Mouse (Mus musculus) limb, embryonic 15.5 days (tissue): ENCODE measurements around the gene Gm5475. TPM values are rescaled to one million over a fixed set of nuclear protein-coding genes. Genes with fewer than 3 reads are reported as not detected.
A peak's percentile ranks its signal among the peaks of the same experiment; 100 is the strongest.

Source experiments
- ATAC-seq: fragments of 200-750 bp; cut with Nextera tagmentation; 2 replicates; pipeline ENCODE4 v1.8.0; 2017; ENCODE audit warnings: low read depth, moderate TSS enrichment; ENCODE audit not compliant: insufficient number of reproducible peaks, low FRiP score, low TSS enrichment
- H3K27ac ChIP-seq: fragments of 300-500 bp; sonication (generic); 2 replicates; pipeline ENCODE4 v1.5.1; 2015; ENCODE audit warnings: moderate library complexity, mild to moderate bottlenecking, inconsistent platforms
- H3K27me3 ChIP-seq: fragments of 300-500 bp; sonication (generic); 2 replicates; pipeline ENCODE4 v1.6.1; 2015; ENCODE audit warnings: inconsistent platforms
- H3K36me3 ChIP-seq: fragments of 300-500 bp; sonication (generic); 2 replicates; pipeline ENCODE4 v1.6.1; 2015; ENCODE audit warnings: inconsistent platforms
- H3K4me1 ChIP-seq: fragments of 300-500 bp; sonication (generic); 2 replicates; pipeline ENCODE4 v1.6.1; 2015; ENCODE audit warnings: inconsistent platforms
- H3K4me2 ChIP-seq: fragments of 300-500 bp; sonication (generic); 2 replicates; pipeline ENCODE4 v1.6.1; 2015; ENCODE audit warnings: mild to moderate bottlenecking, inconsistent platforms
- H3K4me3 ChIP-seq: fragments of 300-500 bp; sonication (generic); 2 replicates; pipeline ENCODE4 v1.5.1; 2015; ENCODE audit warnings: mild to moderate bottlenecking, inconsistent platforms
- H3K9ac ChIP-seq: fragments of 300-500 bp; sonication (generic); 2 replicates; pipeline ENCODE4 v1.6.1; 2015; ENCODE audit warnings: inconsistent platforms
- H3K9me3 ChIP-seq: fragments of 300-500 bp; sonication (generic); 2 replicates; pipeline ENCODE4 v1.6.1; 2016; ENCODE audit warnings: inconsistent platforms
- WGBS: fragments of 180-500 bp; shearing (Covaris S2); methylation state at CpG from one replicate; pipeline ENCODE4 v1.1.7; 2015; 5-methylcytosine and 5-hydroxymethylcytosine counted together
- polyA plus RNA-seq: library from polyadenylated mRNA; unstranded; fragments of >200 nt; fragmentation: Nextera tagmentation; extraction: Ambion mirVana; gene quantifications from 2 replicates; pipeline ENCODE4 v1.2.1, GENCODE M21; 2015

Gene Gm5475
- polyA plus RNA-seq, 1 experiment from 2014 or later, result 0.06 TPM

DNA sequence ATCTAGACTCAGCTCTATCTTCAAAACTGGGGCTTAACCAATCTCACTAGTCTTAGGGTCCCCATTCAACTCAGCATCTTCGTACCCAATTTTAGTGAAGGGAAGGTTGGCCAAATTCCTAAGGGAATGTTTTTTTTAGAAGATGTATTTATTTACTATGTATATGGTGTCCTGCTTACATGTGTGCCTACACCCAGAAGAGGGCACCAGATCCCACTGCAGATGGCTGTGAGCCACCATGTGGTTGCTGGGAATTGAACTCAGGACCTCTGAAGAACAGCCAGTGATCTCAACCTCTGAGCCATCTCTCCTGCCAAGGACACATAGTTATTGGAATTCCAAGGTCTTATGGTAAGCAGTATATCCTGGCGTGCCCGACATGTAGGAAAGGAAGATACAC lies 26.4 kb upstream of the Gm5475 start:
- Histone ChIP-seq H3K9me3 (no peaks in the 10 kb centered on the region), H3K4me3 (no peak overlapping the region), H3K4me1 (no peaks in the 10 kb centered on the region), H3K27me3 (no peaks in the 10 kb centered on the region), H3K4me2 (no peak overlapping the region), H3K36me3 (peaks cover 72% of the 10 kb centered on the region), H3K9ac (no peak overlapping the region), H3K27ac (no peak overlapping the region)
- WGBS, result over 99% methylated on average over 3 of the region's 3 CpGs
- no peak for ATAC-seq

GRCm38 (mm10) chr15:100400592-100401250 lies 21.2 kb upstream of the Gm5475 start:
- Histone ChIP-seq H3K9me3 (no peaks in the 10 kb centered on the region), H3K27me3 (no peaks in the 10 kb centered on the region), H3K9ac (no peak overlapping the region), H3K4me3 (no peak overlapping the region), H3K36me3 (peaks cover 99% of the 10 kb centered on the region), H3K4me2 (no peak overlapping the region), H3K4me1 (no peaks in the 10 kb centered on the region), H3K27ac (no peak overlapping the region)
- ATAC-seq, result 0 out of 2 replicates have a peak, but pooled peaks have one; percentile 21
- WGBS, result 81% methylated on average over 16 of the region's 16 CpGs

DNA sequence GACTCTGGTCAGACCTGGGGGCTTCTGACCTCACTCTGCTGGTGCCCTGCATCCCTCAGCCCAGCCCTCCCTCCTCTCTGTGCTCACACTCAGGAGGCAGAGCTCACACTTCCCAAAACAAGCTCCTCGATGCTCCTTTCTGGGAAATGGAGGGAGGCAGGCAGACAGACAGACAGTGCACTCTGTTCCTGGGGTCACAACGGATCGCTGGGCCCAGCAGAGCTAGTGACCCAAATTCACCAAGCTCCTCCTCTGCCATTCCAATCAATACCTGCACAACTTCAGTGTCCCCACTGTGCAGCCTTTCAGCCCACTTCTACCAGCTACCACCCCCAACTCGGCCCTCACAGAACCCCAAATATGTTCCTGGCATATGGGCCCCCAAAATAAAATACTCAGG lies 20.1 kb upstream of the Gm5475 start:
- no peaks in the 10 kb centered on the region for H3K27me3 ChIP-seq
- no peaks in the 10 kb centered on the region for H3K9me3 ChIP-seq
- no peak overlapping the region for H3K27ac ChIP-seq
- H3K4me2 ChIP-seq, result no peak overlapping the region
- H3K36me3 ChIP-seq, result peaks cover 95% of the 10 kb centered on the region
- H3K4me3 ChIP-seq, result no peak overlapping the region
- no peaks in the 10 kb centered on the region for H3K4me1 ChIP-seq
- WGBS, result 88% methylated on average over 4 of the region's 4 CpGs
- H3K9ac ChIP-seq, result no peak overlapping the region
- no peak for ATAC-seq

DNA sequence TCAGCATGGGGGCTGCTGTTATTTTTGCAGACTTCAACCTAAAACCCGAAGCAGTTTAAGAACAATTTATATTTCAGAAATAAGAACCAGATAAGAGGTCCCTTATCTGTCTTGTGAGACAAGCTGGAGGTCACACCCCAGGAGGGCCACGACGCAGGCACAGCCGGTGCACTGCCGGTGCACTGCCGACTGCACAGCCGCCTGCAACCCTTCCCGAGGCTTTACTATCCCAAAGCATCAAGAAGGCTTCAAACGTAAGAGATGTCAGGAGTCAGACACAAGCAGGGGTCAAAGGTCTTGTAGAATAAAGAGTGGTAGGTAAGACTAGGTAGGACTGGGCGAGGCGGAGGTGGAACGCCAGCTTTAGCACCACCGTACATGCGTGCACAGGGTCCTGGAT lies 19.6 kb upstream of the Gm5475 start:
- Histone ChIP-seq H3K4me1 (no peaks in the 10 kb centered on the region), H3K4me3 (no peak overlapping the region), H3K27ac (no peak overlapping the region), H3K36me3 (peaks cover 89% of the 10 kb centered on the region), H3K9me3 (no peaks in the 10 kb centered on the region), H3K27me3 (no peaks in the 10 kb centered on the region), H3K9ac (no peak overlapping the region), H3K4me2 (no peak overlapping the region)
- WGBS, result 88% methylated on average over 14 of the region's 14 CpGs
- ATAC-seq, result no peak

GRCm38 (mm10) chr15:100402798-100403197 lies 19.1 kb upstream of the Gm5475 start:
- H3K9ac ChIP-seq, result no peak overlapping the region
- WGBS, result 84% methylated on average over 4 of the region's 4 CpGs
- H3K9me3 ChIP-seq, result no peaks in the 10 kb centered on the region
- H3K27me3 ChIP-seq, result no peaks in the 10 kb centered on the region
- H3K4me3 ChIP-seq, result no peak overlapping the region
- ATAC-seq, result no peak
- peaks cover 86% of the 10 kb centered on the region for H3K36me3 ChIP-seq
- no peak overlapping the region for H3K4me2 ChIP-seq
- no peaks in the 10 kb centered on the region for H3K4me1 ChIP-seq
- no peak overlapping the region for H3K27ac ChIP-seq

GRCm38 (mm10) chr15:100403318-100404000 lies 18.5 kb upstream of the Gm5475 start:
- Histone ChIP-seq H3K27ac (no peak overlapping the region), H3K27me3 (no peaks in the 10 kb centered on the region), H3K9me3 (no peaks in the 10 kb centered on the region), H3K4me1 (no peaks in the 10 kb centered on the region), H3K4me2 (no peak overlapping the region), H3K9ac (no peak overlapping the region), H3K36me3 (peaks cover 86% of the 10 kb centered on the region), H3K4me3 (no peak overlapping the region)
- no peak for ATAC-seq
- WGBS, result 94% methylated on average over 16 of the region's 16 CpGs

DNA sequence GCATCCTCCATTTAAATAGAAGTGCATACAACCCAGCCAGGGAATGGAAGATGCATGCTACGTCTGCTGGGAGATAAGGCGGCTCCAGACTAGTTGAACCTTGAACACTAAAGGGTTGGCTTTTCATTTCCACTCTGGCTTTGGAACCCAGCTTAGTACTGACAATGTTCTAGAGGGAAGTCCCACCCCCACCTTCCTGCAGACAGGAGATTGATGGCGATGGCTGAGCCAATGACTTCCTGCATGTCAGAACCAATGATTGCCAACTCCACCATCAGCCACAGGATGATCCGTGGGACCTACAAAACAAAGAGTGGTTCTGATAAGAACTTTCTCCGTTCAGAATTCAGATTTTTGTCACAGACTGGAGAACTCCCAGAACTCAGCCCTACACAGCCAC lies 15.9 kb upstream of the Gm5475 start:
- H3K27ac ChIP-seq, result no peak overlapping the region
- H3K36me3 ChIP-seq, result peaks cover 77% of the 10 kb centered on the region
- H3K9ac ChIP-seq, result no peak overlapping the region
- H3K27me3 ChIP-seq, result no peaks in the 10 kb centered on the region
- H3K9me3 ChIP-seq, result no peaks in the 10 kb centered on the region
- H3K4me3 ChIP-seq, result no peak overlapping the region
- no peak for ATAC-seq
- H3K4me2 ChIP-seq, result no peak overlapping the region
- H3K4me1 ChIP-seq, result no peaks in the 10 kb centered on the region
- WGBS, result 83% methylated on average over 5 of the region's 5 CpGs

GRCm38 (mm10) chr15:100410918-100411672 lies 10.9 kb upstream of the Gm5475 start:
- Histone ChIP-seq H3K9me3 (no peaks in the 10 kb centered on the region), H3K27ac (no peak overlapping the region), H3K4me3 (no peak overlapping the region), H3K36me3 (peaks cover 31% of the 10 kb centered on the region), H3K27me3 (no peaks in the 10 kb centered on the region), H3K4me2 (no peak overlapping the region), H3K4me1 (peaks cover 10% of the 10 kb centered on the region), H3K9ac (no peak overlapping the region)
- WGBS, result 53% methylated on average over 14 of the region's 14 CpGs
- no peak for ATAC-seq

DNA sequence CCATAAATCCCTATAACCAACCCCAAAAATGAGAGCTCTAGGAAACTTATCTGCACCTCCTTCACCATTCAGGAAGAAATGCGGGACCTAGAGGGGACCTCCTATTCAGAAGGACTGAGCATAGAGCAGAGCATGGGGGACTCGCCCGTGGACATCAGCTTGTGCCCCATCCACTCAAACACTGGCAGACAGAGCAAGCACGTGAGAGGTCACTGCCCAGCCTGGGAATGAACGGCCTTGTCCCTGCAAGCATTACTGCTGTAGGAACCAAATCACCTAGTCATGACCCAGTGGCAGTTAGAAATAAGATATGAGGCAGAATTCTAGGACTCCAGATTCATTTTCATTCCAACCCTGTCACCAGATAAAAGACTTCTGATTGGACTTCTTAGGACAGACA lies 10.2 kb upstream of the Gm5475 start:
- no peaks in the 10 kb centered on the region for H3K9me3 ChIP-seq
- H3K36me3 ChIP-seq, result peaks cover 28% of the 10 kb centered on the region
- no peaks in the 10 kb centered on the region for H3K27me3 ChIP-seq
- no peak overlapping the region for H3K27ac ChIP-seq
- no peak overlapping the region for H3K4me2 ChIP-seq
- 81% methylated on average over 5 of the region's 5 CpGs for WGBS
- no peak overlapping the region for H3K9ac ChIP-seq
- no peak overlapping the region for H3K4me3 ChIP-seq
- no peak for ATAC-seq
- H3K4me1 ChIP-seq, result peaks cover 15% of the 10 kb centered on the region

DNA sequence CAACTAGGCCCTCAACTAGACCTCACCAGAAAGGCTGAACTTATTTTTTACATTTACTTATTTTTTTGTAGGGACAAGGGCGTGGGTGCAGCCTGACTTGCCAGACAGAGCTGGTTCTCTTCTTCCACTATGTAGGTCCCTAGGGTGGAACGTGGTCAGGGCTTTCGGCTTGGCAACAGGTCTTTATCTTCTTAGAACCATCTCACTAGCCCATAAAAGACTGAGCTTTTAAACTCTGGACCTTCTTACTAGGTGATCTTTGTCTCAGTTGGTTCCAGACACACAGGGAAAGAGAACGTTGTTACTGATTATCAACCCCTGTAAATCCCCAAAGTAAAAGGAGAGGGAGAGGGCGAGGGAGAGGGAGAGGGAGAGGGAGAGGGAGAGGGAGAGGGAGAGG lies 8.6 kb upstream of the Gm5475 start:
- no peak overlapping the region for H3K9ac ChIP-seq
- ATAC-seq, result no peak
- peaks cover 26% of the 10 kb centered on the region for H3K4me1 ChIP-seq
- 0 out of 2 replicates have a peak overlapping the region, but pooled peaks have one; percentile 27 for H3K27ac ChIP-seq
- no peaks in the 10 kb centered on the region for H3K27me3 ChIP-seq
- no peak overlapping the region for H3K4me2 ChIP-seq
- 61% methylated on average over 4 of the region's 5 CpGs for WGBS
- H3K9me3 ChIP-seq, result no peaks in the 10 kb centered on the region
- no peak overlapping the region for H3K4me3 ChIP-seq
- peaks cover 22% of the 10 kb centered on the region for H3K36me3 ChIP-seq

DNA sequence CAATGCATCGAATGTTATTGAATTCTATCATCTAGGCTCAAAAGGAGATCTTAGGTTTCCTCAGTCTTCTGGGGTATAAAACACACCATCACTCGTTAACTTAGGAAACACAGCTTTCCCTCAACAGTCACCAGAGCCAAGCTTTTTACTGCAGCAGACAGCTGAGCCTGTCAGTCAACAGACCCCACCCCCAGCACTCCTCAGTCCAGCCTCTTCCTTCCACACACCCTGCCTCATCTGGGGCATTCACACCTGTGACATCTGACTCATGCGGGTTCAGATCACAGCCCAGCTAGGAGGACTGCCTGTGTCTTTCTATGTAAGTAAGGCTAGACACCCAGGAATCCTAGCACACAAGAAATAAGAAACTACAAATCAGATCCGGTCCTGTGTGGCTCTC lies 7.9 kb upstream of the Gm5475 start:
- H3K27me3 ChIP-seq, result no peaks in the 10 kb centered on the region
- no peaks in the 10 kb centered on the region for H3K9me3 ChIP-seq
- H3K36me3 ChIP-seq, result peaks cover 18% of the 10 kb centered on the region
- peaks cover 26% of the 10 kb centered on the region for H3K4me1 ChIP-seq
- WGBS, result 48% methylated on average over 4 of the region's 4 CpGs
- no peak overlapping the region for H3K4me2 ChIP-seq
- H3K27ac ChIP-seq, result no peak overlapping the region
- ATAC-seq, result no peak
- H3K4me3 ChIP-seq, result no peak overlapping the region
- H3K9ac ChIP-seq, result no peak overlapping the region

DNA sequence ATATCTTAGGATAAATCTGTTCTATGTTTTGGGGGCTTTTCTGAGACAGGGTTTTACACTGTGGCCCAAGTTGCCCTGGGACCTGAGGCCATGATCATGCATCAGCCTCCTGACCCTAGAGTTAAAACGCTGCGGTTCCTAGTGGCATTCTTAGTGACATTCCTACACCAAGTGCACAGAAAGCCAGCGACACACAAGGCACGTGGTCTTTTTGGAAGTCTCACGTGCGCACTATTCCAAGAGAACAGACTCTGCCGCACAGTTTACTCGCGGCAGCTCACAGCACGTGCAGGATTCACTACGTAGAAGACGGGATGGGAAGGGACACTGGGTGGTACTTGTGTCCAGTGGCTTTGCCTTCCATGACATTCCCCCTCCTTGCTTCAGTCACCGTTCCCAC lies 7.0 kb upstream of the Gm5475 start:
- H3K9me3 ChIP-seq, result no peaks in the 10 kb centered on the region
- H3K4me3 ChIP-seq, result no peak overlapping the region
- H3K4me2 ChIP-seq, result no peak overlapping the region
- H3K36me3 ChIP-seq, result peaks cover 10% of the 10 kb centered on the region; the same call in 1 of the 2 replicates
- H3K9ac ChIP-seq, result no peak overlapping the region
- ATAC-seq, result no peak
- peaks cover 31% of the 10 kb centered on the region for H3K4me1 ChIP-seq
- WGBS, result 88% methylated on average over 13 of the region's 13 CpGs
- no peak overlapping the region for H3K27ac ChIP-seq
- H3K27me3 ChIP-seq, result no peaks in the 10 kb centered on the region
